Mouse (Mus musculus): ENCODE data around the gene Gm49510. TPM values are rescaled to one million over a fixed set of nuclear protein-coding genes. Genes with fewer than 3 reads are reported as not detected.

The Gm49510 gene
- under 1 TPM; 0.68 to 0.75 TPM for polyA plus RNA-seq (2017; shearing (Covaris generic))

GRCm38 (mm10) chr15:78899409-78899739 is at the start of gene Gm49510:
Gm49510 (plus strand) TSS chr15:78899667.

DNA sequence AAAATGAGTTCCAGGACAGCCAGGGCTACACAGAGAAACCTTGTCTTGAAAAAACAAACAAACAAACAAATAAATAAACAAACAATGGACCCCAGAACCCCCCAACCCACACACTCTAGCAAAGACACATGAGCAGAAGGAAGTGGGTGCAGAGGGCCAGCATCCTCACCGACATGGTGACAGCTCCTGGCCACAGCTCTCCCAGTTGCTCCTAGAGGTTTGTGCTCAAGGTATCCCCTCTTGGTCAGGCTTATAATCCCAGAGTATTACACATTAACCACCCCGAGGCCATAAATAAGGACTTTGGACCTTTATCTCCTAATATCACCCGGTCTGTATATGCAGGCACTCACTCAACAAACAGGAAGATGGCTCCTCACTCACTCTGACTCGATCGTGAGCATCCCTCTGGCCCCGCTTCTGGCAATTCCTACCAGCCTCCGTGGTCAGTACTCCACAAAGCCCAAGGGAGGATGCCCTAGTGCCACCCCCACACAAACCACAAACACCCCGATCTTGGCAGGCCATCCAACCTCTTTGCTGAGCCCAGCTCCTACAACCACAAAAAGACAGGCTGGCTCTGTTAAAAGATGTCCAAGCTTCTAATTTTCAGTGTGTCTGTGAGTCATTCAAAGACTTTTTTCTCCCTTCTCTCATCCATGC is 44.0 kb upstream of the Gm49510 start, which contains the start of gene Lgals2:
Gene Lgals2 (minus strand): TSS at position 227 of the 663 bp plus-strand sequence.

GRCm38 (mm10) chr15:78876991-78877809 is 22.3 kb upstream of the Gm49510 start, which contains the start of gene Gga1:
Gga1 (plus strand) TSS chr15:78877190.

DNA sequence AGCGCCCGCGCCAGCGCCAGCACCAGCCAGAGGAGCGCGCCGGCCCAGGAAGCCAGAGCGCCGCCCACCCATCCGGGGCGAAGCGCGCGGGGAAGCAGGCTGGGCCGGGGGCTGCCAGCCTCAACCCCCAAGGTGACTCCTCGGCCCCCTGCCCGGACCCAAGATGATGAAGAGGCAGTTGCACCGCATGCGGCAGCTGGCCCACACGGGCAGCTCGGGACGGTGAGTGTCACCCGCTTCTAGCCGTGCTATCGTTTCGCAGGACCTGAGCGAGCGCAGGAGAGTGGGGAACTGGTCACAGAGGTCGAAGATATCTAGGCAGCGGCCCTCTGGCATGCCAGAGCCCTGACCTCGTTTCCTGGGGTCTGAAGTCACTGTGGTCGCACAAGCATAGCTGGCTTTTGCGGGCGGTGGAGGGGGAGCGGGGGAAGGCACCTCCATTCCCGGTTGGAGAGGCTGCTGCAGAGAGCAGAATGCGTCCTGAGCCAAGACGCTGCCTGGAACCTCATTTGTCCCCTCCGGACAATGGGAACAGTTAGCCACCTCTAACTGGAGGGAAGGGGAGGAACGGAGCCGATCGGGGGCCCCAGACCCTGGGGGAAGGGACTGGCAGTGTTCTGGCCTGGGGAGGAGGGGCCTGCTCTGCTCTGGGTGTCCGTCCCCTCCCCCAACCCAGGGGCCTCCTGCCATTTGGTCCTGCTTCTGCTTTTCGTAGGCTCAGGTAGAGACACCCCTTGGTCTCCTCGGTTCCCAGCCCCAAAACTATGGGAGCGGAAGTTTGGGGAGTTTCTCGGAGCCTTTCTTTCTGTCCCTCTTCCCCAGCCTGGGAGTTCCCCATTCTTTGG is 495 bp downstream of the Gm49510 start, which contains the start of gene Sh3bp1:
Gene Sh3bp1 (plus strand): TSS at position 29 of the 845 bp plus-strand sequence.

DNA sequence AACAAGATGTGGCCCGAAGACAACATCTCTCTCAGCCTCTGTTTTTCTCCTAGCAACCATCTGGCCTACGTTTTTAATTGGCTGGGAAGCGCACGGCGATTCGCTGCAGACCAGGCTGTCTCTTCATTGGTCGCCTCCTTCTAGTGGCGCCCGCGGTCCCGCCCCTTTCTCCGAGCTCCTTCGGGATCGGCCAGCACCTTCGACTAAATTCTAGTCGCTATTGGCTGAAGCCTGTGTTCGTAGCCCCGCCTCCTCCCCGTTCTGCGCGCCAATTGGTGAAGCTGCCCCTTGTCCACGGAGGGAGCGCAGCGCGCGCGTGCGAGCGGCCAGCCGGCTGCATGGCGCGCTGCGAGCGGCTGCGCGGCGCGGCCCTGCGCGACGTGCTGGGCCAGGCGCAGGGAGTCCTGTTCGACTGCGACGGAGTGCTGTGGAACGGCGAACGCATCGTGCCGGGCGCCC is 14.2 kb downstream of the Gm49510 start, which contains the start of gene Pdxp:
Gene Pdxp (plus strand): TSS at position 288 of the 459 bp plus-strand sequence.

GRCm38 (mm10) chr15:78926021-78926919 is 26.8 kb downstream of the Gm49510 start, which contains the start of gene Lgals1:
Lgals1 (plus strand) TSS chr15:78926725.

GRCm38 (mm10) chr15:78934784-78935320 is 35.4 kb downstream of the Gm49510 start, which contains the start of gene Nol12:
Nol12 (plus strand) TSS chr15:78934933.

GRCm38 (mm10) chr15:78947657-78948056 is 48.2 kb downstream of the Gm49510 start, which contains the start of gene Triobp:
Triobp (plus strand) TSS chr15:78947724.

Other genes starting within 250 kb of the Gm49510 start
- under 1 TPM in 1 of 2 experiments, not detected in 1; 0.02 TPM for gene Elfn2, start 180.9 kb upstream of the Gm49510 start, polyA plus RNA-seq (2017; shearing (Covaris generic))
- gene Mfng, start 126.2 kb upstream of the Gm49510 start, polyA plus RNA-seq (2017; shearing (Covaris generic)) = 100 to 1,000 TPM in 1 of 2 experiments, 10 to 100 TPM in 1; 74.5 to 116 TPM
- under 1 TPM in 1 of 2 experiments, not detected in 1; 0.19 TPM for gene Card10, start 96.6 kb upstream of the Gm49510 start, polyA plus RNA-seq (2017; shearing (Covaris generic))
- under 1 TPM; 0.14 to 0.18 TPM for gene Cdc42ep1, start 57.0 kb upstream of the Gm49510 start, polyA plus RNA-seq (2017; shearing (Covaris generic))
- gene Lgals2, start 44.1 kb upstream of the Gm49510 start, polyA plus RNA-seq (2017; shearing (Covaris generic)) = not detected
- gene Gga1, start 22.5 kb upstream of the Gm49510 start, polyA plus RNA-seq (2017; shearing (Covaris generic)) = 10 to 100 TPM; 43.5 to 61.3 TPM
- gene Sh3bp1, start 101 bp downstream of the Gm49510 start, polyA plus RNA-seq (2017; shearing (Covaris generic)) = 100 to 1,000 TPM; 165 to 207 TPM
- gene Pdxp, start 14.3 kb downstream of the Gm49510 start, polyA plus RNA-seq (2017; shearing (Covaris generic)) = 10 to 100 TPM; 16.6 to 18.3 TPM
- 1,000 to 10,000 TPM in 1 of 2 experiments, 100 to 1,000 TPM in 1; 544 to 1,308 TPM for gene Lgals1, start 27.1 kb downstream of the Gm49510 start, polyA plus RNA-seq (2017; shearing (Covaris generic))
- gene Nol12, start 35.3 kb downstream of the Gm49510 start, polyA plus RNA-seq (2017; shearing (Covaris generic)) = 10 to 100 TPM; 49.9 to 50.4 TPM
- 10 to 100 TPM; 54.7 to 95.1 TPM for gene Triobp, start 48.1 kb downstream of the Gm49510 start, polyA plus RNA-seq (2017; shearing (Covaris generic))
- gene H1f0, start 128.8 kb downstream of the Gm49510 start, polyA plus RNA-seq (2017; shearing (Covaris generic)) = 100 to 1,000 TPM; 106 to 152 TPM
- under 1 TPM; 0.42 to 0.47 TPM for gene Galr3, start 142.2 kb downstream of the Gm49510 start, polyA plus RNA-seq (2017; shearing (Covaris generic))
- gene Ankrd54, start 163.2 kb downstream of the Gm49510 start, polyA plus RNA-seq (2017; shearing (Covaris generic)) = 10 to 100 TPM; 48.6 to 53.3 TPM
- gene Eif3l, start 175.5 kb downstream of the Gm49510 start, polyA plus RNA-seq (2017; shearing (Covaris generic)) = 100 to 1,000 TPM; 160 to 185 TPM
- 10 to 100 TPM; 26.9 to 36.0 TPM for gene Micall1, start 209.2 kb downstream of the Gm49510 start, polyA plus RNA-seq (2017; shearing (Covaris generic))
- 100 to 1,000 TPM; 133 to 161 TPM for gene Polr2f, start 241.3 kb downstream of the Gm49510 start, polyA plus RNA-seq (2017; shearing (Covaris generic))
- 1 to 10 TPM; 3.0 to 4.3 TPM for gene 1700088E04Rik, start 241.6 kb downstream of the Gm49510 start, polyA plus RNA-seq (2017; shearing (Covaris generic))

All from activated CD4-positive, CD25-positive, alpha-beta regulatory T cell (primary cell).